Mouse (Mus musculus): Measurements from ENCODE around the gene 5730522E02Rik.

5730522E02Rik gene

GRCm38 (mm10) chr11:25994128-25994527, 216.4 kb downstream of the 5730522E02Rik start:
- no peak for DNase-seq

GRCm38 (mm10) chr11:25992216-25992615, 218.3 kb downstream of the 5730522E02Rik start:
- no peak for DNase-seq

GRCm38 (mm10) chr11:25978736-25979276, 231.8 kb downstream of the 5730522E02Rik start:
- no peak for DNase-seq

- DNase-seq = no peak
These were observed 269.1 kb downstream of the 5730522E02Rik start for GRCm38 (mm10) chr11:25941504-25941903.

- no peak for DNase-seq
These were observed 269.8 kb downstream of the 5730522E02Rik start for GRCm38 (mm10) chr11:25940716-25941294.

- no peak for DNase-seq
These were observed 284.3 kb downstream of the 5730522E02Rik start for GRCm38 (mm10) chr11:25926267-25926666.

GRCm38 (mm10) chr11:25902321-25902720, 308.2 kb downstream of the 5730522E02Rik start:
- DNase-seq = no peak

- DNase-seq = no peak
These were observed 308.9 kb downstream of the 5730522E02Rik start for GRCm38 (mm10) chr11:25901666-25902065.

- DNase-seq = no peak
These were observed 316.7 kb downstream of the 5730522E02Rik start for GRCm38 (mm10) chr11:25893906-25894305.

GRCm38 (mm10) chr11:25872983-25873382, 337.6 kb downstream of the 5730522E02Rik start:
- DNase-seq = no peak

- DNase-seq = no peak
These were observed 338.2 kb downstream of the 5730522E02Rik start for GRCm38 (mm10) chr11:25872317-25872716.

GRCm38 (mm10) chr11:25866292-25866691, 344.3 kb downstream of the 5730522E02Rik start:
- peak; percentile 18 for DNase-seq

GRCm38 (mm10) chr11:25862686-25863085, 347.9 kb downstream of the 5730522E02Rik start:
- peak; percentile 43 for DNase-seq

- no peak for DNase-seq
These were observed 353.7 kb downstream of the 5730522E02Rik start for GRCm38 (mm10) chr11:25856629-25857568.

- no peak for DNase-seq
These were observed 354.8 kb downstream of the 5730522E02Rik start for GRCm38 (mm10) chr11:25855794-25856193.

GRCm38 (mm10) chr11:25854216-25854615, 356.3 kb downstream of the 5730522E02Rik start:
- no peak for DNase-seq

GRCm38 (mm10) chr11:25853032-25853431, 357.5 kb downstream of the 5730522E02Rik start:
- no peak for DNase-seq

- DNase-seq = no peak
These were observed 361.5 kb downstream of the 5730522E02Rik start for GRCm38 (mm10) chr11:25848824-25849644.

- DNase-seq = no peak
These were observed 372.1 kb downstream of the 5730522E02Rik start for GRCm38 (mm10) chr11:25838451-25838850.

GRCm38 (mm10) chr11:25819789-25820188, 390.8 kb downstream of the 5730522E02Rik start:
- DNase-seq = no peak

GRCm38 (mm10) chr11:25813446-25813845, 397.1 kb downstream of the 5730522E02Rik start:
- DNase-seq = no peak

- DNase-seq = no peak
These were observed 422.9 kb downstream of the 5730522E02Rik start for GRCm38 (mm10) chr11:25787691-25788090.

GRCm38 (mm10) chr11:25772231-25772630, 438.3 kb downstream of the 5730522E02Rik start:
- no peak for DNase-seq

Data from cerebellum, adult 8-10 months (tissue).